Mouse (Mus musculus): Measurements from ENCODE around the gene Gm3526. TPM values are rescaled to one million over a fixed set of nuclear protein-coding genes. Genes with fewer than 3 reads are reported as not detected.
"Not testable (repeated sequence)": the region's sequence is repeated elsewhere in the genome, so short reads cannot be mapped to it uniquely, and the experiment has no call there.

Gene Gm3526
- polyA plus RNA-seq (2014; fragmentation: Nextera tagmentation; extraction: Ambion mirVana), result not detected in 2 replicates

DNA sequence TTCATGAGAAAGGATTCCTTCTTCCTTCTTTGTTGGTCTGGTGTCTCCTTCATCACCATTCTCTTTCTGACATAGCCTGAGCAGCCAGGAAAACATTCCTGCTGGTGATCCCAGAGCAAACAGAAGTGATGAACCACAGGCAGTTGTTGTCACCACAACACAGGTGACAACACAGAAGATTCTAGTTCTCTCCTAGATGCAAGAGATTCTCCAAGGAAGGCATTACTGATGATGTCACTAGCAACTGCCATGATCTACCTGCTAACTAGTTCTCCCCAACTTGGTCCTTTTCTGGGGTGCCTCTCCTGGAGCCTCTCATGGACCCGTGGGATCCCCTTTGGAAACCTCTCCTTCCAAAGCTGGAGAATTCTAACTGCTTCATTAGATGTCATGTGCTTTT lies at the start of gene Gm3526:
Gene Gm3526 (minus strand): TSS at position 101 of the 400 bp plus-strand sequence.
- DNase-seq (ENCODE audit: low spot score); H3K27ac ChIP-seq (ENCODE audit: low read depth, low read length); H3K9me3 ChIP-seq (ENCODE audit: control insufficient read depth, low read length); H3K4me3 ChIP-seq (ENCODE audit: low read depth, low read length); ATAC-seq (replicated peaks; ENCODE audit: low FRiP score); H3K27me3 ChIP-seq (ENCODE audit: control insufficient read depth, insufficient read depth, low read length); H3K36me3 ChIP-seq (ENCODE audit: control insufficient read depth, insufficient read depth, low read length); H3K4me1 ChIP-seq (replicated peaks; ENCODE audit: control insufficient read depth, insufficient read depth, low read length); H3K4me2 ChIP-seq (ENCODE audit: low read depth, low read length, severe bottlenecking); H3K9ac ChIP-seq (ENCODE audit: low read length): not testable (repeated sequence)
- WGBS, result no CpG with 5 or more reads among the region's 1 CpGs

Other genes starting within 250 kb of the Gm3526 start
- not detected in 2 replicates for gene Gm3298, start 244.7 kb downstream of the Gm3526 start, polyA plus RNA-seq (2014; fragmentation: Nextera tagmentation; extraction: Ambion mirVana)
- gene 4930555G01Rik, start 210.0 kb downstream of the Gm3526 start, polyA plus RNA-seq (2014; fragmentation: Nextera tagmentation; extraction: Ambion mirVana), result not detected in 2 replicates
- 2.2 and 2.6 TPM in 2 replicates for gene Gm8281, start 189.5 kb downstream of the Gm3526 start, polyA plus RNA-seq (2014; fragmentation: Nextera tagmentation; extraction: Ambion mirVana)
- gene Gm8279, start 129.1 kb downstream of the Gm3526 start, polyA plus RNA-seq (2014; fragmentation: Nextera tagmentation; extraction: Ambion mirVana), result not detected in 2 replicates
- not detected in 2 replicates for gene Gm3317, start 96.0 kb downstream of the Gm3526 start, polyA plus RNA-seq (2014; fragmentation: Nextera tagmentation; extraction: Ambion mirVana)
- not detected in 2 replicates for gene Gm8271, start 74.8 kb downstream of the Gm3526 start, polyA plus RNA-seq (2014; fragmentation: Nextera tagmentation; extraction: Ambion mirVana)
- gene Gm3542, start 74.3 kb upstream of the Gm3526 start, polyA plus RNA-seq (2014; fragmentation: Nextera tagmentation; extraction: Ambion mirVana), result not detected in 2 replicates
- not detected in 2 replicates for gene Gm3500, start 128.5 kb upstream of the Gm3526 start, polyA plus RNA-seq (2014; fragmentation: Nextera tagmentation; extraction: Ambion mirVana)
- gene Gm3194, start 194.9 kb upstream of the Gm3526 start, polyA plus RNA-seq (2014; fragmentation: Nextera tagmentation; extraction: Ambion mirVana), result 1.5 and 1.6 TPM in 2 replicates
- not detected in 2 replicates for gene Gm8246, start 217.2 kb upstream of the Gm3526 start, polyA plus RNA-seq (2014; fragmentation: Nextera tagmentation; extraction: Ambion mirVana)
- gene Gm3187, start 223.6 kb upstream of the Gm3526 start, polyA plus RNA-seq (2014; fragmentation: Nextera tagmentation; extraction: Ambion mirVana), result not detected in 2 replicates
- 2.0 and 2.7 TPM in 2 replicates for gene Gm3488, start 241.1 kb upstream of the Gm3526 start, polyA plus RNA-seq (2014; fragmentation: Nextera tagmentation; extraction: Ambion mirVana)